Mouse (Mus musculus) left cerebral cortex, adult 2 months (tissue): Measurements from ENCODE around the gene Vmn2r88. TPM values are rescaled to one million over a fixed set of nuclear protein-coding genes. Genes with fewer than 3 reads are reported as not detected.
"Not testable (repeated sequence)": the region's sequence is repeated elsewhere in the genome, so short reads cannot be mapped to it uniquely, and the experiment has no call there.

Experiments used
- DNase-seq, 2 experiments: peaks; one replicate each; pipeline ENCODE4 v3.0.0; 2021 to 2022; ENCODE audit warnings: low spot score in 2 of 2, mixed read lengths in 1 of 2; ENCODE audit errors: extremely low spot score in 1 of 2
- H3K27ac ChIP-seq: fragments of 200-600 bp; 2 replicates; pipeline ENCODE4 v1.8.1; 2022
- H3K4me3 ChIP-seq: fragments of 200-600 bp; 2 replicates; pipeline ENCODE4 v1.8.1; 2022
- CTCF ChIP-seq: fragments of 200-600 bp; IDR thresholded peaks from 2 replicates; pipeline ENCODE4 v1.8.1; 2022; ENCODE audit warnings: antibody characterized with exemption, mild to moderate bottlenecking, moderate library complexity
- intact Hi-C: fragments of 180-260 bp; cut with DNase I; formaldehyde crosslinking; loops from one replicate; pipeline ENCODE4 v1.15.1; 2025
- long read RNA-seq, 2 experiments: library from polyadenylated mRNA; stranded (forward); transcript quantifications; one replicate each; pipeline ENCODE4 v2.0.0; 2021; ENCODE audit warnings: borderline mapping rate in 2 of 2
- total RNA-seq, 2 experiments: library from RNA; stranded (reverse); gene quantifications; 2 replicates each; pipeline ENCODE4 v1.2.3; 2021

Vmn2r88 gene
- not detected for total RNA-seq
- long read RNA-seq, experiment 1 = 0 reads
- long read RNA-seq, experiment 2 = 0 reads

DNA sequence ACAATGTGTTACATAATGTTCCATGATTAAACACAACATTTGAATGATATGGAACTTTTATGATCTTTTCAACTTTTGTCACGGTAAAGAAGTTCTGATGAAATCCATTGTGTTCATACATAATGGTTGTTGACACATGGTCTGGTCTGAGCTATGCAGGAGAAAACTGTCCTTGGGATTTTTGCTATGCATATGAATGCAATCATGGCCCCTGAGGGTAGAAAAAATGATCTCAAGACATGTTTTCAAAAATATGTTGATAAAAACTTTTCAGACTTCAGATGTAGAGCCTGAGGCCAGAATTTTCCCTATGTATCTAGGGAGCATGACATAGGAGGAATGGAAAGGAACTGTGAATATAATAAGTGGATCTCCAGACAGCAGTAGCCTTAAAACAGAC lies at the start of gene Vmn2r88:
Gene Vmn2r88, plus strand, starts transcription at position 301 of the 400 bp plus-strand sequence.
- Histone ChIP-seq H3K27ac (no peak within 1 kb of the TSS), H3K4me3 (no peak within 1 kb of the TSS)
- no peak for DNase-seq
- intact Hi-C loops = no loop called here
- no peak for TF ChIP-seq CTCF

GRCm38 (mm10) chr14:51361456-51361855 lies 49.2 kb upstream of the Vmn2r88 start, which contains the start of gene Gm7247:
Gene Gm7247, plus strand, starts transcription at chr14:51361756.
- DNase-seq = no peak
- Histone ChIP-seq H3K27ac (no peak within 1 kb of the TSS), H3K4me3 (no peak within 1 kb of the TSS)
- intact Hi-C loops = no loop called here
- no peak for TF ChIP-seq CTCF

DNA sequence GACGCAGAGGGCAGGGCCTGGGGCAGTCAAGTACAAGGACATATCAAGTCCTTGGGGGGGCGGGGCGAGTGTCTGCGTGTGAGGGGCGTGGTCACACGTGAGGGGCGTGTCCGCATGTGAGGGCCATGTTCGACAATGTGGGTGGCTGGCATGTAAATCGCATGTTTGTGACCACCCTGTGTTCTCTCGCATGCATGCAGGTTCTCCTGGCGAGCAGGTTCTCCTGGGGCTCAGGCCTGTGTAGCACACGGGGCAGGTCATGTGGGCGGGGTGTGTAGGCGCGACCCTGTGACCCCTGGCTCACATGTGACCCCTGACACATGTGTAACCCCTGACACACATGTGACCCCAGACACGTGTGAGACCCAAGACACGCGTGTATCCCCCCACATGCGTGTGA lies 27.8 kb upstream of the Vmn2r88 start:
- no peak overlapping the region for H3K4me3 ChIP-seq
- intact Hi-C loops = no loop called here
- H3K27ac ChIP-seq = no peak overlapping the region
- TF ChIP-seq CTCF = no peak
- no peak for DNase-seq

DNA sequence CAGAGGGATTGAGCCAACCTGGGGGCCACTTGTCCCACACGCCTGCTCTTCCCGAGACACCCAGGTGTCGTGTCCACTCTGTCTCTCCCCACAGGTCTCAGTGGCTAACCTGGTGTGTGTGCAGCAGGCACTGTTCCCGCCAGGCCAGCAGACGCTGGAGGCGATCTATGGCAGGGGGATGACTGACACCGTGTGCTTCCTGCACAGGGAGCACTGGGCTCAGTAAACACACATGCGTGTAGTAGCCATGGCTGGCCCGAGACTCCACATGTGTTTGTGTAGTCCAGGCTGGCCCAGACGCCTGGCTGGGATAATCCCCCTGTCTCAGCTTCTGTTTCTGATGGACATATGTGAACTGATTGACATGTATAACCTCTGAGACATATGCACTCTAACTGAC lies 26.3 kb upstream of the Vmn2r88 start:
- DNase-seq = no peak
- Histone ChIP-seq H3K27ac (no peak overlapping the region), H3K4me3 (no peak overlapping the region)
- intact Hi-C loops = no loop called here
- TF ChIP-seq CTCF = no peak

- no peak overlapping the region for H3K4me3 ChIP-seq
- no peak for DNase-seq
- TF ChIP-seq CTCF = no peak
- intact Hi-C loops = no loop called here
- H3K27ac ChIP-seq = no peak overlapping the region
Observed at GRCm38 (mm10) chr14:51385741-51386140, 24.9 kb upstream of the Vmn2r88 start.

DNA sequence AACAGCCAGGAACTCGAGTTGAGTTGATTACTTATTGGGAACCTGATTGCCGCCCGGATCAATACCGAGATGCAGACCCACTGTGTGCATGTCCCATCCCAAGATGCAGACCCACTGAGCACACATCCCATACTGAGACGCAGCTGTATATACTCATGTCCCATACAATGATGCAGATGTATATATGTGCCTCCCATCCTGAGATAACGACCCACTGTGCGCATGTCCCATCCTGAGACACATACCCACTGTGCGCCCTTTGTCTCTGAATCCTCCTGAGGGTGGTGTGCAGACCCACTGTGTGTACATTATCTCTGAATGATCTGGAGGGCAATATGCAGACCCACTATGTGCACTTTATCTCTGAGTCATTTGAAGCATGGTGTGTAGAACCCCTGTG lies 22.9 kb upstream of the Vmn2r88 start:
- TF ChIP-seq CTCF = no peak
- Histone ChIP-seq H3K4me3 (no peak overlapping the region), H3K27ac (no peak overlapping the region)
- no peak for DNase-seq
- intact Hi-C loops = no loop called here

GRCm38 (mm10) chr14:51388222-51388621 lies 22.4 kb upstream of the Vmn2r88 start:
- intact Hi-C loops = no loop called here
- H3K27ac ChIP-seq = no peak overlapping the region
- no peak for DNase-seq
- H3K4me3 ChIP-seq = no peak overlapping the region
- TF ChIP-seq CTCF = no peak

GRCm38 (mm10) chr14:51423885-51424284 lies 13.3 kb downstream of the Vmn2r88 start:
- H3K27ac ChIP-seq = no peak overlapping the region
- intact Hi-C loops = no loop called here
- no peak for DNase-seq
- no peak for TF ChIP-seq CTCF
- no peak overlapping the region for H3K4me3 ChIP-seq

GRCm38 (mm10) chr14:51430138-51430537 lies 19.5 kb downstream of the Vmn2r88 start:
- DNase-seq, intact Hi-C loops, H3K27ac ChIP-seq, H3K4me3 ChIP-seq: not testable (repeated sequence)

DNA sequence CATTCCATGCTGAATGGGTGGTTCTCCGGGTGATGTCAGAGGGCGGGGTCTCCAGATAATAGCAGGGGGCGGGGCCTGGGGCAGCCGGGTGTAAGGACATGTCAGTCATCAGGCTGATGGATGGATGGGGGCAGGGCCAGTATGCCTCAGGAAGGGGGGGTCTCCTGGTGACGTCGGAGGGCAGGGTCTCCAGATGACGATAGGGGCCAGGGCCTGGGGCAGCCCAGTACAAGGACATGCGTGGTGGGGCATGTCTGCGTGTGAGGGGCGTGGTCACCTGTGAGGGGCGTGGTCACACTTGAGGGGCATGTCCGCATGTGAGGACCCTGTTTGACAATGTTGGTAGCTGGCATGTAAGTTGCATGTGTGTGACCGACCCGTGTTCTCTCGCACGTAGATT lies 23.9 kb downstream of the Vmn2r88 start:
- no peak for DNase-seq
- intact Hi-C loops = no loop called here
- Histone ChIP-seq H3K4me3 (no peak overlapping the region), H3K27ac (no peak overlapping the region)
- TF ChIP-seq CTCF = no peak

- DNase-seq = no peak
- Histone ChIP-seq H3K27ac (no peak overlapping the region), H3K4me3 (no peak overlapping the region)
- TF ChIP-seq CTCF = no peak
- intact Hi-C loops = no loop called here
Observed at GRCm38 (mm10) chr14:51435020-51435419, 24.4 kb downstream of the Vmn2r88 start.

DNA sequence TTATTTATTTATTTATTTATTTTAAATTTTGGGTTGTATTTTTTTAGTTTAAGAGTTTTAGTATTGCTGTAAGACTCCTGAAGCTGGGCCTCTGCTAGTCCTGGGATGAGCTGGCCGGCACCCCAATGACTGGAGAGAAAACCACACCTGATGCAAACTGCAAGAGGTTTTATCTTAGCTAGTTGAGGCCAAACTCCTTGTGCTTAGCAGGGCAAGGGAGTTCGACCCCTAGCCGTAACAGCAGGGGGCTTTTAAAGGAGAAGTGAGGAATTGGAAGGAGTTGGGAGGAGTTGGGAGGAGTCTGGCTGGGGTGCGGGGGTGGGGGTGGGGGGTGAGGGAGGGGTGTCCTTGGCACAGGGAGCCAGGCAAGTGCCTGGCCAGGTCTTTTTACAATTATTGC lies 28.3 kb downstream of the Vmn2r88 start:
- Histone ChIP-seq H3K4me3 (no peak overlapping the region), H3K27ac (no peak overlapping the region)
- intact Hi-C loops = no loop called here
- DNase-seq = no peak
- no peak for TF ChIP-seq CTCF

DNA sequence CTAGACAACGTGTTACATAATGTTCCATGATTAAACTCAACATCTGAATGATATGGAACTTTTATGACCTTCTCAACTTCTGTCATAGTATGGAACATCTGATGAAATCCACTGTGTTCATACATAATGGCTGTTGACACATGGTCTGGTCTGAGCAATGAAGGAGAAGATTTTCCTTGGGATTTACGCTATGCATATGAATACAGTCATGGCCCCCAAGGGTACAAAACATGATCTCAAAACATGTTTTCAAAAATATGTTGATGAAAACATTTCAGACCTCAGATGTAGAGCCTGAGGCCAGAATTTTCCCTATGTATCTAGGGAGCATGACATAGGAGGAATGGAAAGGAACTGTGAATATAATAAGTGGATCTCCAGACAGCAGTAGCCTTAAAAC lies 40.9 kb downstream of the Vmn2r88 start, which contains the start of gene Vmn2r89:
Gene Vmn2r89, plus strand, starts transcription at position 301 of the 400 bp plus-strand sequence.
- H3K4me3 ChIP-seq, intact Hi-C loops, H3K27ac ChIP-seq, DNase-seq: not testable (repeated sequence)

Other genes starting within 250 kb of the Vmn2r88 start
- not detected for gene Rnase2b, start 248.6 kb upstream of the Vmn2r88 start, total RNA-seq
- gene Ang2, start 211.7 kb upstream of the Vmn2r88 start, total RNA-seq = not detected
- not detected for gene Ear14, start 207.4 kb upstream of the Vmn2r88 start, total RNA-seq
- gene Rnase2a, start 154.7 kb upstream of the Vmn2r88 start, total RNA-seq = not detected
- not detected for gene Gm7247, start 49.1 kb upstream of the Vmn2r88 start, total RNA-seq
- not detected for gene Vmn2r89, start 41.0 kb downstream of the Vmn2r88 start, total RNA-seq
- not detected for gene Gm5622, start 142.0 kb downstream of the Vmn2r88 start, total RNA-seq
- not detected for gene Gm17175, start 163.2 kb downstream of the Vmn2r88 start, total RNA-seq
- not detected for gene Gm17174, start 181.3 kb downstream of the Vmn2r88 start, total RNA-seq
- gene Gm17078, start 200.5 kb downstream of the Vmn2r88 start, total RNA-seq = not detected
- not detected for gene Gm4181, start 224.8 kb downstream of the Vmn2r88 start, total RNA-seq